Mouse (Mus musculus): ENCODE data around the gene Agt. TPM values are rescaled to one million over a fixed set of nuclear protein-coding genes. Genes with fewer than 3 reads are reported as not detected.
A peak's percentile ranks its signal among the peaks of the same experiment; 100 is the strongest.

The Agt gene
- polyA plus RNA-seq, 1 experiment from 2014 or later: 0.25 TPM

GRCm38 (mm10) chr8:124585718-124586425 lies 16.4 kb upstream of the Agt start:
- H3K36me3 ChIP-seq (ENCODE audit: control insufficient read depth, insufficient read depth, low read length): no peaks in the 10 kb centered on the region
- H3K4me1 ChIP-seq (ENCODE audit: control insufficient read depth, insufficient read depth, low read length): no peaks in the 10 kb centered on the region
- H3K4me2 ChIP-seq (ENCODE audit: low read length): no peak overlapping the region
- H3K9ac ChIP-seq (replicated peaks; ENCODE audit: low read length): no peak overlapping the region
- no peaks in the 10 kb centered on the region for H3K27me3 ChIP-seq (ENCODE audit: control insufficient read depth, insufficient read depth, low read length)
- no peaks in the 10 kb centered on the region for H3K9me3 ChIP-seq (ENCODE audit: control insufficient read depth, low read length)
- 52% methylated on average over 3 of the region's 3 CpGs for WGBS
- ATAC-seq (ENCODE audit: low FRiP score, low TSS enrichment) (no peak), DNase-seq (no peak)
- no peak overlapping the region for H3K4me3 ChIP-seq (replicated peaks; ENCODE audit: low read depth, low read length)
- H3K27ac ChIP-seq (replicated peaks; ENCODE audit: low read depth, low read length): no peak overlapping the region

DNA sequence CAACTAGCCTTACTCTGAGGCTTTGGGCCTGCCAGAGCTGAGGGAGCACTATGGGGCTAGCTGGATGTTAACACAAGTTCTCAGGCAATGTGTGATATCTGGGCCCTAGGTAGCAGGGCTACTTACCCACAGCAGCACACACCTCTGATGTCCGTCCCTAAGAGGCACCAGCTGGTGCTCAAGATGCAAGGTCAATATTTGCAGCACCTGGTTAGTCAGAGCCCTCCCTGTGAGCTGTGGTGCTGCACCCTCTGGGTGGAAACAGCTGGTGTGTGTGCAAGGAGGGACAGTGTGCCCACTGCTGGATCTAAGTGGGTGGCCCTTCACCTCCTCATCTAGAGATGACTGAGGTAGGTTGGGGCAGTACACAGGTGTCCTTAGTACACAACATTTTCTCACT lies 7.2 kb upstream of the Agt start:
- Histone ChIP-seq H3K36me3 (ENCODE audit: control insufficient read depth, insufficient read depth, low read length) (no peaks in the 10 kb centered on the region), H3K27me3 (ENCODE audit: control insufficient read depth, insufficient read depth, low read length) (no peaks in the 10 kb centered on the region), H3K9ac (replicated peaks; ENCODE audit: low read length) (no peak overlapping the region), H3K4me3 (replicated peaks; ENCODE audit: low read depth, low read length) (no peak overlapping the region), H3K4me1 (ENCODE audit: control insufficient read depth, insufficient read depth, low read length) (no peaks in the 10 kb centered on the region), H3K9me3 (ENCODE audit: control insufficient read depth, low read length) (no peaks in the 10 kb centered on the region), H3K27ac (replicated peaks; ENCODE audit: low read depth, low read length) (no peak overlapping the region), H3K4me2 (ENCODE audit: low read length) (no peak overlapping the region)
- DNase-seq (no peak), ATAC-seq (ENCODE audit: low FRiP score, low TSS enrichment) (no peak)
- 87% methylated on average over 1 of the region's 1 CpGs for WGBS

- 92% methylated on average over 8 of the region's 8 CpGs for WGBS
- Histone ChIP-seq H3K4me1 (ENCODE audit: control insufficient read depth, insufficient read depth, low read length) (no peaks in the 10 kb centered on the region), H3K4me2 (ENCODE audit: low read length) (no peak within 1 kb of the TSS), H3K9ac (replicated peaks; ENCODE audit: low read length) (no peak within 1 kb of the TSS), H3K9me3 (ENCODE audit: control insufficient read depth, low read length) (no peaks in the 10 kb centered on the region), H3K27ac (replicated peaks; ENCODE audit: low read depth, low read length) (no peak within 1 kb of the TSS), H3K36me3 (ENCODE audit: control insufficient read depth, insufficient read depth, low read length) (no peaks in the 10 kb centered on the region), H3K4me3 (replicated peaks; ENCODE audit: low read depth, low read length) (no peak within 1 kb of the TSS), H3K27me3 (ENCODE audit: control insufficient read depth, insufficient read depth, low read length) (no peaks in the 10 kb centered on the region)
- ATAC-seq (ENCODE audit: low FRiP score, low TSS enrichment) (no peak), DNase-seq (no peak)
These were observed 6.3 kb upstream of the Agt start, which contains the start of gene Capn9 for GRCm38 (mm10) chr8:124575811-124576210. Capn9 (plus strand) TSS chr8:124576111.

DNA sequence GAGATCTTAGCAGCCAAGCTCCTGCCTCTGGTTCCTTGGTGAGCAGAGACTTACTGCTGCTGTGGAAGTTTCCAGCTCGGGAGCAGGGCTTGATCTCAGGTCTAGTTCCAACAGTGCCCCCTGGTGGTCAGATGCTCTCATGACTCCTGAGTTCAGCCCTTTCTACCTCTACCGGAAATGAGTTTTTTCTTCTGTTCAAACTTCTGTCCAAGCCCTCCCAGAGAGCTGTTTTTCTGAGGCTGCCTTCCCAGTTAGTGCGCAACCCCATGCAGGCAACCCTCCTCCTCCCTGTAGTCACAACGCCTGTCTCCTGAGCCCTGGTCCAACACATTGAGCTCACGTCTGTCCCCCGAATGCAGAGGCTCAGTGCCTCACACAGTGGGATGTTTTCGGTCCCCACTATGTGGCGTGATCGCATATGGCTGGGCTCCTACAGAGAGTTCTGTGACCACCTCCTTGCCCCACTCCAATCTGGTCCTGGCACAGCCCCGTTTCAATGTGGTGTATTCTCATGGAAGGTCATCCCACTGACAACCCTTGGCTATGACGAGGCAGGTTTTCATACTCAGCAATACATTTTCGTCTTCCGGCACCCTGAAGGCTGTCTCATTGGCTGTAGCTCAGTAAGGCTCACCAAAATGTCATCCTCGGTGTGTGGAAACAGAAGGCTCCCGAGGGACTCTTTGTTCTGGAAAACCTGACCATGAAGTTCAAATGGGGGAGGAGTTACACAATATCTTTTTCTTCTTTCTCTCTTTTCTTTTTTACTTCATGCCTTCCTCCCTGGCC lies 4.2 kb upstream of the Agt start:
- no peak overlapping the region for H3K4me3 ChIP-seq (replicated peaks; ENCODE audit: low read depth, low read length)
- DNase-seq: peak; percentile 92
- H3K27me3 ChIP-seq (ENCODE audit: control insufficient read depth, insufficient read depth, low read length): no peaks in the 10 kb centered on the region
- H3K36me3 ChIP-seq (ENCODE audit: control insufficient read depth, insufficient read depth, low read length): no peaks in the 10 kb centered on the region
- H3K27ac ChIP-seq (replicated peaks; ENCODE audit: low read depth, low read length): no peak overlapping the region
- no peak overlapping the region for H3K4me2 ChIP-seq (ENCODE audit: low read length)
- 61% methylated on average over 15 of the region's 15 CpGs for WGBS
- H3K9me3 ChIP-seq (ENCODE audit: control insufficient read depth, low read length): no peaks in the 10 kb centered on the region
- ATAC-seq (ENCODE audit: low FRiP score, low TSS enrichment): no peak
- H3K4me1 ChIP-seq (ENCODE audit: control insufficient read depth, insufficient read depth, low read length): no peaks in the 10 kb centered on the region
- no peak overlapping the region for H3K9ac ChIP-seq (replicated peaks; ENCODE audit: low read length)

DNA sequence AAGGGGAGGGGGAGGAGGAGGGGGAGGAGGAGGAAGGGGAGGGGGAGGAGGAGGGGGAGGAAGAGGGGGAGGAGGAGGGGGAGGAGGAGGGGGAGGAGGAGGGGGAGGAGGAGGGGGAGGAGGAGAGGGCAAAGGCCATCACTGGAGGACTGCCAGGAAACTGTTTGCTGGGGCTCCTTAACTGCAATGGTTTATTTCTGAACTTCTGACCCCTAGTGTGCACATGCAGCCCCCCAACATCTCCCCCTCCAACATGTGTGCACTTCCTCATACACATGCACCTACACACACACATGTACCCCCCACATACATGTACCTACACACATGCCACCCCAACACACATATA lies 2.9 kb upstream of the Agt start:
- Histone ChIP-seq H3K36me3 (ENCODE audit: control insufficient read depth, insufficient read depth, low read length) (no peaks in the 10 kb centered on the region), H3K4me1 (ENCODE audit: control insufficient read depth, insufficient read depth, low read length) (no peaks in the 10 kb centered on the region), H3K9me3 (ENCODE audit: control insufficient read depth, low read length) (no peaks in the 10 kb centered on the region), H3K9ac (replicated peaks; ENCODE audit: low read length) (no peak overlapping the region), H3K27ac (replicated peaks; ENCODE audit: low read depth, low read length) (no peak overlapping the region), H3K4me3 (replicated peaks; ENCODE audit: low read depth, low read length) (no peak overlapping the region), H3K4me2 (ENCODE audit: low read length) (no peak overlapping the region), H3K27me3 (ENCODE audit: control insufficient read depth, insufficient read depth, low read length) (no peaks in the 10 kb centered on the region)
- DNase-seq: no peak
- no peak for ATAC-seq (ENCODE audit: low FRiP score, low TSS enrichment)

DNA sequence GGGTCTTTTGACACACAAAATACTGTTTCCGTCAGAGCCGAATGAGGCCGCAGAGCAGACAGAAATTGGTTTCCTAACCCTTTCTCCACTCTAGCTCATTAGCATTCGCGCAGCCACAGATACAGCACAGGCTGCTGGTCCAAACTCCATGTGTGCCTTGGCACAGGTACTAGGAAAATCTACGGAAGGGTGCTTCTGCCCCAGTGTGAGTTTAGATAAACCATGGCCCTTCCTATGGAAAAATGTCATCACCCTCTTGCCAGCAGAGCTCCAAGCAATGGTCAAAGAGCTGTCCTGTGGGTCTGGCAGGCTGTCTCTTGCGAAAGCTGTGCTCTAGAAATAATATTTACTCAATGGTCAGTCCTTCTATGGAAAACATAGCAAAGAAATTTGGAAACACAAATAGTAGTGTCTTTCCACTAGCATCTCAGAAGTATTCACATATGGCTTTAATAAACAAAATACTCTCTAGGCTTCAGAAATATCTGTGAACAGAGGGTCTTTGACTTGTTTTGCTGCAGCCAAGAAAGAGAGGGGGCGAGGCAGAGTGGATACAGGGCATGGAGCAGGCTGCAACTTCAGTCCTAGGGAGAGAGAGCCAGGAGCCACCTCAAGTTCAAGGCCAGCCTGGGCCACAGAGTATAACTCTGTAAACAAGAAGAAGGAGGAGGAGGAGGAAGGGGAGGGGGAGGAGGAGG lies 2.4 kb upstream of the Agt start:
- no peak overlapping the region for H3K9ac ChIP-seq (replicated peaks; ENCODE audit: low read length)
- no peaks in the 10 kb centered on the region for H3K4me1 ChIP-seq (ENCODE audit: control insufficient read depth, insufficient read depth, low read length)
- no peak overlapping the region for H3K27ac ChIP-seq (replicated peaks; ENCODE audit: low read depth, low read length)
- no peak overlapping the region for H3K4me3 ChIP-seq (replicated peaks; ENCODE audit: low read depth, low read length)
- no peaks in the 10 kb centered on the region for H3K27me3 ChIP-seq (ENCODE audit: control insufficient read depth, insufficient read depth, low read length)
- WGBS: 75% methylated on average over 8 of the region's 8 CpGs
- DNase-seq (no peak), ATAC-seq (ENCODE audit: low FRiP score, low TSS enrichment) (no peak)
- H3K9me3 ChIP-seq (ENCODE audit: control insufficient read depth, low read length): no peaks in the 10 kb centered on the region
- no peak overlapping the region for H3K4me2 ChIP-seq (ENCODE audit: low read length)
- H3K36me3 ChIP-seq (ENCODE audit: control insufficient read depth, insufficient read depth, low read length): no peaks in the 10 kb centered on the region

DNA sequence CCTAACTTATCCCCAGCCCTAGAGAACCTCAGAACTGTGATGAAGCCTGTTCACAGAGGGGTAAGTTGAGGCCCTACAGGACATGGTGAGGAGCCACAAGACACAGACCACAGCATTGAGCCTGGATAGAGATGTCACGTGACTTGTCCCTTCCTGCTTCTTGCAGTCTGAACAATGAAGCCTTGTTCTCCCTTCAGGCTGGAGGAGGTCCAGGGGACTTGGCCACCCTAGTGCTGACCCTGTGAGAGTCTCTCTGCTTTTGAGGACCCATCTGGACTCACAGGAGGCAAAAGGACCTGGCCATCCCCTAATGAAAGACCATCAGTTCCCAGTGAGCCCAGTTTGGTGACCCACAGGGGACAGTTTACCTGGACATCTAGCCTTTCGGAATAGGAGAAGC lies 406 bp downstream of the Agt start:
- Histone ChIP-seq H3K9ac (replicated peaks; ENCODE audit: low read length) (no peak overlapping the region), H3K36me3 (ENCODE audit: control insufficient read depth, insufficient read depth, low read length) (no peaks in the 10 kb centered on the region), H3K4me2 (ENCODE audit: low read length) (no peak overlapping the region), H3K4me3 (replicated peaks; ENCODE audit: low read depth, low read length) (no peak overlapping the region), H3K27me3 (ENCODE audit: control insufficient read depth, insufficient read depth, low read length) (no peaks in the 10 kb centered on the region), H3K4me1 (ENCODE audit: control insufficient read depth, insufficient read depth, low read length) (no peaks in the 10 kb centered on the region), H3K27ac (replicated peaks; ENCODE audit: low read depth, low read length) (no peak overlapping the region), H3K9me3 (ENCODE audit: control insufficient read depth, low read length) (no peaks in the 10 kb centered on the region)
- ATAC-seq (ENCODE audit: low FRiP score, low TSS enrichment) (no peak), DNase-seq (no peak)
- 67% methylated on average over 2 of the region's 2 CpGs for WGBS

DNA sequence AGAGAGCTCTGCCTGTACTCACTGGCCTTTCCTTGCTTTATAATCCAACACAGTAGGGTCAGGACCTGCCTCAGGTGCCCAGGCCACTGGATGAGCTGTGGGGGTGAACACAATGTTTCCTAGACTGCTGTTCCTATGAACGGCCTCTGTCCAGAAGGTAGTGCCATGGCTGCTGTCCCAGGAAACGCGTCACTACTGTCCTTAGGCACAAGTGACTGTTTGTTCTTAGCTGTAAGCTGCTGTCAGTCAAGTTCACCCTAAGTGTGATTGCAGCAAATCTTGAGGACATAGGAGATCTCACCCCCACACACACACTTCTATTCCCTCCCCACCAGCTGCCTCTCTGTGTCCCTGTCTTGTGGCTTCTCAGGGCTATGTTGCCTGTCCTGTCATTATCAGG lies 1.9 kb downstream of the Agt start:
- no peak overlapping the region for H3K4me2 ChIP-seq (ENCODE audit: low read length)
- H3K4me3 ChIP-seq (replicated peaks; ENCODE audit: low read depth, low read length): no peak overlapping the region
- no peaks in the 10 kb centered on the region for H3K27me3 ChIP-seq (ENCODE audit: control insufficient read depth, insufficient read depth, low read length)
- H3K9me3 ChIP-seq (ENCODE audit: control insufficient read depth, low read length): no peaks in the 10 kb centered on the region
- WGBS: 87% methylated on average over 3 of the region's 3 CpGs
- no peaks in the 10 kb centered on the region for H3K4me1 ChIP-seq (ENCODE audit: control insufficient read depth, insufficient read depth, low read length)
- DNase-seq (no peak), ATAC-seq (ENCODE audit: low FRiP score, low TSS enrichment) (no peak)
- no peak overlapping the region for H3K9ac ChIP-seq (replicated peaks; ENCODE audit: low read length)
- no peak overlapping the region for H3K27ac ChIP-seq (replicated peaks; ENCODE audit: low read depth, low read length)
- no peaks in the 10 kb centered on the region for H3K36me3 ChIP-seq (ENCODE audit: control insufficient read depth, insufficient read depth, low read length)

All from midbrain, embryonic 14.5 days (tissue).